Mouse (Mus musculus): ENCODE results near the gene Pkig. TPM values are rescaled to one million over a fixed set of nuclear protein-coding genes. Genes with fewer than 3 reads are reported as not detected.

Pkig gene
- 105 and 117 TPM in 2 replicates for polyA plus RNA-seq (2015; fragmentation: Nextera tagmentation; extraction: Ambion mirVana)

DNA sequence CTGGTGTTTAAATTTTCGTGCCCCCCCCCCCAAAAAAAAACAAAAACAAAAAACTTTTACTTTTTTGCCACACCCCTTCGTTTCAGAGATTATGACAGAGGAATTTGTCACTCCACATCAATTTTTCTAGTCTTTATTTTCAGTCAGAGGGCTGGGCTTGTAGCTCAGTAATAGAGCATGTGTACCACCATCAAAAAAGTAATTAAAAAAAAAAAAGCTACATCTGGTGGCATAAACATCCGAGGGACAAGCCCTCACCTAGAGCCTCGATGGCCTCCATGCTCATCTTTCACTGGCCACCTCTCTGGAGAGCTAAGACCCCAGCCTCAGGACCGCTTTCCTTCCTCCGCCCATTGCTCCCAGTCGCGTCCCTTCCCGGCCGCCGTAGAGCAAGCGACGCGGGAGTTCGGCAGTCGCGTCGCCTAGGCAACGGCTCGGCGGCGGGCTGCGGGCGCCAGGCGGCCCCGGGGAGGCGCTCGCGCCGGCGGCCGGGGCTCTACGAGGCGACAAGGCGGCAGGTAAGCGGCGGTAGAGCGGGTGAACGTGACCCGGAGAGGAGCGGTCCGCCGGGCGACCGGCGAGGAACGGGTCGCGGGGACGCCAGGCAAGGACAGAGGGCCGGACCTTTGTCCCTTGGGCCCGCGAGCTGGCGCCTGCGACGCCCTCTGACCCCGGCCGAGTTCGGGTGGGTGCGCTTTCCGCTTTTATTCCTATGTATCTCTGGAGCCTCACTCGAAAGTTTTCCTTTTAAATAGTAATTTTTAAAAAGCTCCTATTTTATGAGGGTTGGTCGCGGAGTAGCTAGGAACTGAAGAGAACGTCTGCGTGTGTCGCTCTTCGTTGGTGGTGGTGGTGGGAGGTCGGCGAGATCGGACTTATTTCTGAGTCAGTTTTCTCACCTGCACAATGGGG, at the start of gene Pkig:
Gene Pkig (plus strand): TSS at position 412 of the 912 bp plus-strand sequence.
- H3K9ac ChIP-seq, result peak within 1 kb of the TSS; percentile 71
- H3K27me3 ChIP-seq (replicated peaks), result no peaks in the 10 kb centered on the region
- H3K27ac ChIP-seq, result peak within 1 kb of the TSS; percentile 77
- peak within 1 kb of the TSS; percentile 81 for H3K4me2 ChIP-seq
- 0 out of 2 replicates have a peak, but pooled peaks cover 10% of the 10 kb centered on the region for H3K4me1 ChIP-seq
- H3K4me3 ChIP-seq (replicated peaks), result peak within 1 kb of the TSS; percentile 85
- H3K9me3 ChIP-seq, result no peaks in the 10 kb centered on the region
- H3K36me3 ChIP-seq, result no peaks in the 10 kb centered on the region
- ATAC-seq (ENCODE audit: insufficient read depth, low FRiP score, low read depth), result peak; percentile 88
- WGBS, result under 1% methylated on average over 71 of the region's 71 CpGs

GRCm38 (mm10) chr2:163609281-163609975, 48.8 kb upstream of the Pkig start:
- peaks cover 26% of the 10 kb centered on the region for H3K36me3 ChIP-seq
- H3K27me3 ChIP-seq (replicated peaks), result no peaks in the 10 kb centered on the region
- no peak for ATAC-seq (ENCODE audit: insufficient read depth, low FRiP score, low read depth)
- WGBS, result 85% methylated on average over 12 of the region's 12 CpGs
- no peak overlapping the region for H3K4me3 ChIP-seq (replicated peaks)
- H3K4me2 ChIP-seq, result no peak overlapping the region
- no peaks in the 10 kb centered on the region for H3K4me1 ChIP-seq
- H3K9me3 ChIP-seq, result no peaks in the 10 kb centered on the region
- no peak overlapping the region for H3K27ac ChIP-seq
- H3K9ac ChIP-seq, result no peak overlapping the region

- no peaks in the 10 kb centered on the region for H3K27me3 ChIP-seq (replicated peaks)
- H3K36me3 ChIP-seq, result peaks cover 40% of the 10 kb centered on the region
- no peak overlapping the region for H3K27ac ChIP-seq
- no peak overlapping the region for H3K4me3 ChIP-seq (replicated peaks)
- H3K9me3 ChIP-seq, result no peaks in the 10 kb centered on the region
- no peak overlapping the region for H3K4me2 ChIP-seq
- ATAC-seq (ENCODE audit: insufficient read depth, low FRiP score, low read depth), result no peak
- WGBS, result 67% methylated on average over 9 of the region's 9 CpGs
- no peak overlapping the region for H3K9ac ChIP-seq
- H3K4me1 ChIP-seq, result no peaks in the 10 kb centered on the region
Observed at GRCm38 (mm10) chr2:163611176-163611575, 47.0 kb upstream of the Pkig start.

DNA sequence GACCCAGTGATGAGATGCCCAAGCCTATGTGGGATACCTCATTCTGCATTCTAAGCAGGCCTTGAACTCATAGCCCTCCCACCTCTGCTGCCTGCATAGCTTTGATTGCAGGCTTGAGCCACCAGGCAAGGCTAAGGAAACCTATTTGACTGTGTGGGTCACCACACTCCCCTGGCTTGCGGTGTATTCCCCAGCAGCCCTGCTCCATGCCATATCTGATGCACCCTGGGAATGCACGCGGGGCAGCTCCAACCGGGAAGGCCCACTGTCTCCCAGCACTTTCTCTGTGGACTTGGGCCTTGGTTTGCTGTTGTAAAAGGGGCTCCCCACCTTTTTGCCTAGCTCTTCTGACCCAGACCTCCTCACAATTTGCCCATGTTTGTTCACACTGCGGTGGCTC, 45.0 kb upstream of the Pkig start:
- H3K36me3 ChIP-seq, result peaks cover 39% of the 10 kb centered on the region
- no peak overlapping the region for H3K4me3 ChIP-seq (replicated peaks)
- 94% methylated on average over 5 of the region's 5 CpGs for WGBS
- no peak overlapping the region for H3K27ac ChIP-seq
- no peak overlapping the region for H3K9ac ChIP-seq
- no peak overlapping the region for H3K4me2 ChIP-seq
- no peak for ATAC-seq (ENCODE audit: insufficient read depth, low FRiP score, low read depth)
- no peaks in the 10 kb centered on the region for H3K9me3 ChIP-seq
- no peaks in the 10 kb centered on the region for H3K4me1 ChIP-seq
- H3K27me3 ChIP-seq (replicated peaks), result no peaks in the 10 kb centered on the region

DNA sequence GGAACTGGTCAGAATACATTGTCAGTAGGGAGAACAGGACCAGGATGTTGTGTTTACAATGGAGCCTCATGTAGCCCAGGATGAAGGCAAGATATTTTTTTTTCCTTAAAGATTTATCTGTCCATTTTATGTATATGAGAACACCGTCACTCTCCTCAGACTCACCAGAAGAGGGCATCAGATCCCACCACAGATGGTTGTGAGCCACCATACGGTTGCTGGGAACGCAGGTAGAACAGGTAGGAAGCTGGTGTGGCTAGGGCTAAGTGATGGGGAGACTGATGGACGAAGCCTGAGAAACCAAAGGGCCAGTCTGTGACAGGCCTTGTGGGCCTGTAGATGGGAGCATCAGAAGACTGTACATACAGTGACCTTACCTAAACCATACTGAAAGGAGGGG, 44.2 kb upstream of the Pkig start:
- H3K9me3 ChIP-seq, result no peaks in the 10 kb centered on the region
- H3K36me3 ChIP-seq, result peaks cover 45% of the 10 kb centered on the region
- WGBS, result 91% methylated on average over 4 of the region's 4 CpGs
- ATAC-seq (ENCODE audit: insufficient read depth, low FRiP score, low read depth), result no peak
- no peaks in the 10 kb centered on the region for H3K4me1 ChIP-seq
- no peak overlapping the region for H3K4me3 ChIP-seq (replicated peaks)
- H3K4me2 ChIP-seq, result no peak overlapping the region
- no peak overlapping the region for H3K27ac ChIP-seq
- H3K9ac ChIP-seq, result no peak overlapping the region
- H3K27me3 ChIP-seq (replicated peaks), result no peaks in the 10 kb centered on the region

- Histone ChIP-seq H3K9ac (no peak overlapping the region), H3K4me1 (no peaks in the 10 kb centered on the region)
Observed at GRCm38 (mm10) chr2:163615401-163615800, 42.8 kb upstream of the Pkig start.

DNA sequence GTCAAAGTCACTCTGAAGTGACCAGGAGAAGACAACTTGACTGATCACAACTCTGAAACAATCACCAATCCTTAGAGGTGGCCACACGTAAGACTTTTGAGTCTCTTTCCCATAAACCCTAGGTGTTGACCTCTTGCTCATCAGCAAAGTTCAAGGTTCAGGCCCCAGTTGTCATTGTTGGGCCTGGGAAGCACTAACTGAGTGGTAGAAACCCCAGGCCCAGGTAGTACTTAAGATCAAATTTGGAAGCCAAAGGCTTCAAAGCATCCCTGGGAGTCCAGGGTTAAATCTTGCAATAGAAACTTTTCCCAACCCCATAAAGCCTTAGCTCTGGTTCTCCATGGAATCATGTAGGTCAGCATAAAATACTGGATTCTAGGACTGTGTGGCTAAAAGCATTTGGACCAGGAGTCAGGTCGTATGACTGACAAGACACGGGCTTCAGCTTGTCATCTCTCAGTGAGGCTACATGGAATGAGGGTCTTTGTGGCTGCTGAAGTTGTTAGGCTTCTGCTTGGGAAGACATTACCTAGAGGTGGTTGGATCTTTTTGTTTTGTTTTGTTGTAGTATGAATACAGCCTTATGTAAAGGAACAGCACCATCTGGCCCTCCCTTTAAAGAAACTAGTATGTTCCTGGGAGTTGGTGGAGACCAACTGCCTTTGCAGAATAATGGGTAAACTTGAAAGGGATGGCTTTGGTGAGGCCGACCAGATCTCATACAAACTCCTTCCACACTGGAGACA, 42.1 kb upstream of the Pkig start:
- H3K4me3 ChIP-seq (replicated peaks), result no peak overlapping the region
- no peaks in the 10 kb centered on the region for H3K9me3 ChIP-seq
- WGBS, result 85% methylated on average over 4 of the region's 4 CpGs
- H3K9ac ChIP-seq, result no peak overlapping the region
- H3K4me2 ChIP-seq, result no peak overlapping the region
- H3K4me1 ChIP-seq, result no peaks in the 10 kb centered on the region
- no peak overlapping the region for H3K27ac ChIP-seq
- peaks cover 63% of the 10 kb centered on the region for H3K36me3 ChIP-seq
- no peak for ATAC-seq (ENCODE audit: insufficient read depth, low FRiP score, low read depth)
- no peaks in the 10 kb centered on the region for H3K27me3 ChIP-seq (replicated peaks)

More at GRCm38 (mm10) chr2:163615401-163615800, 42.8 kb upstream of the Pkig start:
- ATAC-seq (ENCODE audit: insufficient read depth, low FRiP score, low read depth), result no peak
- H3K27me3 ChIP-seq (replicated peaks), result no peaks in the 10 kb centered on the region
- 91% methylated on average over 9 of the region's 9 CpGs for WGBS
- H3K9me3 ChIP-seq, result no peaks in the 10 kb centered on the region
- no peak overlapping the region for H3K27ac ChIP-seq
- peaks cover 57% of the 10 kb centered on the region for H3K36me3 ChIP-seq
- H3K4me3 ChIP-seq (replicated peaks), result no peak overlapping the region
- H3K4me2 ChIP-seq, result no peak overlapping the region

DNA sequence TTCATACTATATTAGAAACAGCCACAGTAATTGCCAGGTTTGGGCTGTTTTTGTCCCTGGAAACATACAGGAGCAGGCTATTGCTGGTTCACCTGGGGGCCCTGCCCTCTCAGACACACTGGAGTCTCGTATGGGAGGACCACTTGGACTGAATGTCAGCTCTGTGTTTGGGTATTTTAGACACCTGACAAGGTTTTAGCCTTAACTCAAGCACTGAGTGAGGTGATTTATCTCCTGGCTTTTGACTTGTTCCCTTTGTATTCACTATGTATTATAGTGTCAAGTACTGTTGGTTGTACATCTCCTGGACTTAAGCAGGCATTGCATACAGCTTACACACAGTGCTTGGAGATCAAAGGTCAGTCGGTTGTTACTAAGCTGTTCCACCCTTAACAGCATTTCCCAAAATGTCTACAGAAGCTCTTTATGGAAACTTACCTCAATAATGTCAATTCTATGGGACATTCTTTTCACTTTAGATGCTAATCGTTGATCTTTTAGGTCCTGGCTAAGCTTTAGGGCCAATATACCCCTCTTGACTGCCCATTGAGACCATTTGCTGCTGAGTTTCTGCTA, 41.4 kb upstream of the Pkig start:
- H3K27me3 ChIP-seq (replicated peaks), result no peaks in the 10 kb centered on the region
- H3K4me2 ChIP-seq, result no peak overlapping the region
- no peak for ATAC-seq (ENCODE audit: insufficient read depth, low FRiP score, low read depth)
- H3K4me1 ChIP-seq, result no peaks in the 10 kb centered on the region
- H3K4me3 ChIP-seq (replicated peaks), result no peak overlapping the region
- no peaks in the 10 kb centered on the region for H3K9me3 ChIP-seq
- H3K9ac ChIP-seq, result no peak overlapping the region
- H3K36me3 ChIP-seq, result peaks cover 67% of the 10 kb centered on the region
- WGBS, result 80% methylated on average over 3 of the region's 3 CpGs
- no peak overlapping the region for H3K27ac ChIP-seq

- no peak for ATAC-seq (ENCODE audit: insufficient read depth, low FRiP score, low read depth)
- H3K36me3 ChIP-seq, result peaks cover 64% of the 10 kb centered on the region
Observed at GRCm38 (mm10) chr2:163617232-163617863, 40.8 kb upstream of the Pkig start.

DNA sequence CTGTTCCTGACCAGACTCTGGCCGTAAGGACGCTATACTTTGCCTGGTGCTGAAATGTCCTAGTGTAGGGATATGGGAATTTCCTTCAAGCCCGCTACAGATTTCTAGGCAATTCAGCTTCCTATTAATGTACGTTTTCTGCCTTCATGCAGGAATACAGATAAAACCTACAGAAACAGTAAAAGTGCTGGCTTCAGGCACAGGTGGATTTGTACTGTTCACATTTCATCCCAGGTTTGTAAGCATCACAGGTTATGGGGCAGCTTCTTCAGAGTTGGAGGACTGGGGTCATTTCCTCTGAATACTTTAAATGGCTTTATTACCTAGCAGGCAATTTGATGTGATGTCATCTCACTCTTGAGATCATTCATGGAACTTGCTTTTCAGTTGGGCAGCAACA, 40.3 kb upstream of the Pkig start:
- Histone ChIP-seq H3K27me3 (replicated peaks) (no peaks in the 10 kb centered on the region), H3K36me3 (peaks cover 62% of the 10 kb centered on the region), H3K4me1 (no peaks in the 10 kb centered on the region), H3K4me2 (no peak overlapping the region), H3K9me3 (no peaks in the 10 kb centered on the region), H3K27ac (no peak overlapping the region), H3K9ac (no peak overlapping the region), H3K4me3 (replicated peaks) (no peak overlapping the region)
- ATAC-seq (ENCODE audit: insufficient read depth, low FRiP score, low read depth), result no peak
- WGBS, result 88% methylated on average over 4 of the region's 4 CpGs

More at GRCm38 (mm10) chr2:163617232-163617863, 40.8 kb upstream of the Pkig start:
- no peaks in the 10 kb centered on the region for H3K27me3 ChIP-seq (replicated peaks)
- H3K27ac ChIP-seq, result no peak overlapping the region
- H3K4me2 ChIP-seq, result no peak overlapping the region
- H3K4me3 ChIP-seq (replicated peaks), result no peak overlapping the region
- no peaks in the 10 kb centered on the region for H3K9me3 ChIP-seq
- H3K4me1 ChIP-seq, result no peaks in the 10 kb centered on the region
- H3K9ac ChIP-seq, result no peak overlapping the region
- 78% methylated on average over 3 of the region's 3 CpGs for WGBS

GRCm38 (mm10) chr2:163620451-163620850, 37.7 kb upstream of the Pkig start:
- Histone ChIP-seq H3K4me2 (no peak overlapping the region), H3K9me3 (no peaks in the 10 kb centered on the region), H3K9ac (no peak overlapping the region), H3K27me3 (replicated peaks) (no peaks in the 10 kb centered on the region), H3K36me3 (peaks cover 43% of the 10 kb centered on the region), H3K4me1 (no peaks in the 10 kb centered on the region), H3K4me3 (replicated peaks) (no peak overlapping the region), H3K27ac (no peak overlapping the region)
- 65% methylated on average over 8 of the region's 8 CpGs for WGBS
- ATAC-seq (ENCODE audit: insufficient read depth, low FRiP score, low read depth), result peak; percentile 61; the same call in 1 of the 2 replicates
